Mouse (Mus musculus) B cell, adult 2 months (primary cell): Measurements from ENCODE around the gene Ptpn20.

ENCODE experiments used
- DNase-seq, 2 experiments: peaks; one replicate each; pipeline ENCODE4 v3.0.0; 2022

Ptpn20 gene

DNA sequence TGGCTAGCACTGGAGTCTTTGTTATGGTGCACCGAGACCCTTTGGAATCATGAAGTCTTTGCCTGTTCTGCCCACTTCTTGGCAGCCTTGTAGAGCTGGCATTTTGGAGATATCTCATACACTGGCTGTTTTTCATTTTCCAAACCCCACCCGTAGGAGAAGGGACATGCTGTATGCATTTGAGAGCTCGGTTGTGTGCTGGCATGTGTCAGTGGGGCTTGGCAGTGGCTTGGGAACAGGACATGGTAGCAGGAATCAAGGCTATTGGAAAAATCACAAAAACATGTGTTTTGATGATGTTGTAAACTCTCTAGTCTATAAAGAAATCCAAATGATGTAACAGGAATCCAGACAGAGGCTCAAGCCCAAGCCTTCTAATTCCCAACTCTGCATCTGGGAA is 89.7 kb downstream of the Ptpn20 start:
- DNase-seq = no peak

- DNase-seq = no peak
Measured at GRCm38 (mm10) chr14:33680621-33681020, 91.6 kb downstream of the Ptpn20 start.

- DNase-seq = no peak
Measured at GRCm38 (mm10) chr14:33682768-33683167, 93.8 kb downstream of the Ptpn20 start.

- DNase-seq = no peak
Measured at GRCm38 (mm10) chr14:33683701-33684100, 94.7 kb downstream of the Ptpn20 start.

DNA sequence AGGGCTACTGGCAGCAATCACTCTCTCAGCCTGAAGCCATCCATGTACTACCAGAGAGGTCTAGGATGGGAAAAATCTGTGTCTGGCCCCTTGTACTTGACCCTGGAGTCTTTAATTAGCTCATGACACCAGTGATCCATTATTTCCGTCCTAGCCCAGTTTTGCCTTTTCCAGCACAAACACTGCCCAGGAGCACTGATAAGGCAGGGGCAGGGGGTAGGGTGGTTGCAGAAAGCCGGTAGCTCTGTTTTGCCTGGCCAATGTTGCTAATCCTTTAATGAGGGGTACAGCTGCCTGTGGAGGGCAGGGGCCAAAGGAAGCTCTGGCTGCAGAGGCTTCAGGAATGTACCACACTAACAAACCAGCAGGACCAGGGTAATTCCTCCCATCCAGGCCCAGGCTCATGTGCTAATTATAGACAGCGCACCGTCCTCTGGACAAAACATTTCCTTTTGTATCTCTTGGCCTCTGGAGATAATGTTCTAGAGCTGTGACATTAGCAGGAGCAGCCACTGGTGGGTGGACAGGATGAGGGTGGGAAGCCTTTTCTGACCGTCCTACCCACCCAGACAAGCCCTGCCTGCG is 98.5 kb downstream of the Ptpn20 start:
- DNase-seq = no peak

DNA sequence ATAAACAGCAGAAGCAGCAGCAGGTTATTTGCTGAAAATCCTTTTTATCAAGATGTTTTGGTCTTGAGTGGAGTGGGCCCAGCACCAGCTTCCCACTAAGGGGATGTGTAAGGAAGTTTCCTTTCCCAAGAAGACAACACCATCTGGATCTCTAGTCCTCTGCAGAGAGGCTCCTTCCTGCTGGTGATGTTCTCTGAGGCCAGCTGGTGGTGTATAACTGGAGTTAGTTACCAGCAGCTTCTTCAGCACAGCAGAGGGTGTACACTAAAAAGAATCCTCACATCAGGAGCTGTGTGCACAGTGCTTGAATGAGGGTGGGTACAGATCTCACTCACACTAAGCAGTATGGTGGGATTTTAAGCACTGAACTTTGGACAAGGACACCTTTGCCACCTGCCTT is 100.0 kb downstream of the Ptpn20 start:
- no peak for DNase-seq
